Mouse (Mus musculus) heart, embryonic 12.5 days (tissue): ENCODE data around the gene Zfp771. TPM values are rescaled to one million over a fixed set of nuclear protein-coding genes. Genes with fewer than 3 reads are reported as not detected.
A peak's percentile ranks its signal among the peaks of the same experiment; 100 is the strongest.

ENCODE experiments used
- ATAC-seq: fragments of 200-750 bp; cut with Nextera tagmentation; 2 replicates; pipeline ENCODE4 v1.8.0; 2017; ENCODE audit warnings: moderate TSS enrichment, moderate library complexity; ENCODE audit not compliant: insufficient number of reproducible peaks, low FRiP score
- H3K27ac ChIP-seq: fragments of 300-500 bp; sonication (generic); 2 replicates; pipeline ENCODE4 v1.5.1; 2016; ENCODE audit warnings: mild to moderate bottlenecking, moderate library complexity; ENCODE audit not compliant: poor library complexity, severe bottlenecking
- H3K27me3 ChIP-seq: fragments of 300-500 bp; sonication (generic); replicated peaks from 2 replicates; pipeline ENCODE4 v1.6.1; 2016; ENCODE audit warnings: mild to moderate bottlenecking, moderate library complexity
- H3K36me3 ChIP-seq: fragments of 300-500 bp; sonication (generic); 2 replicates; pipeline ENCODE4 v1.6.1; 2016; ENCODE audit warnings: mild to moderate bottlenecking, moderate library complexity
- H3K4me1 ChIP-seq: fragments of 300-500 bp; sonication (generic); replicated peaks from 2 replicates; pipeline ENCODE4 v1.6.1; 2016; ENCODE audit warnings: mild to moderate bottlenecking
- H3K4me2 ChIP-seq: fragments of 300-500 bp; sonication (generic); 2 replicates; pipeline ENCODE4 v1.6.1; 2016; ENCODE audit warnings: mild to moderate bottlenecking, moderate library complexity
- H3K4me3 ChIP-seq: fragments of 300-500 bp; sonication (generic); 2 replicates; pipeline ENCODE4 v1.5.1; 2016; ENCODE audit warnings: mild to moderate bottlenecking
- H3K9ac ChIP-seq: fragments of 300-500 bp; sonication (generic); 2 replicates; pipeline ENCODE4 v1.6.1; 2016; ENCODE audit warnings: mild to moderate bottlenecking, moderate library complexity
- H3K9me3 ChIP-seq: fragments of 300-500 bp; sonication (generic); replicated peaks from 2 replicates; pipeline ENCODE4 v1.6.1; 2016; ENCODE audit warnings: mild to moderate bottlenecking, moderate library complexity
- WGBS: fragments of 180-500 bp; shearing (Covaris S2); methylation state at CpG from one replicate; pipeline ENCODE4 v1.1.7; 2016; 5-methylcytosine and 5-hydroxymethylcytosine counted together
- polyA plus RNA-seq: library from polyadenylated mRNA; unstranded; fragments of >200 nt; fragmentation: Nextera tagmentation; extraction: Ambion mirVana; gene quantifications from 2 replicates; pipeline ENCODE4 v1.2.1, GENCODE M21; 2016

Gene Zfp771
- 32.7 and 34.4 TPM in 2 replicates for polyA plus RNA-seq

GRCm38 (mm10) chr7:127243870-127244657 lies at the start of gene Zfp771:
Gene Zfp771 (plus strand): TSS chr7:127244274.
- under 1% methylated on average over 53 of the region's 56 CpGs for WGBS
- Histone ChIP-seq H3K9me3 (no peaks in the 10 kb centered on the region), H3K4me2 (peak within 1 kb of the TSS; percentile 93), H3K36me3 (peaks cover 17% of the 10 kb centered on the region), H3K4me1 (peaks cover 24% of the 10 kb centered on the region), H3K4me3 (peak within 1 kb of the TSS; percentile 83), H3K27ac (peak within 1 kb of the TSS; percentile 92), H3K27me3 (no peaks in the 10 kb centered on the region), H3K9ac (peak within 1 kb of the TSS; percentile 91)
- ATAC-seq: peak; percentile 97

- Histone ChIP-seq H3K36me3 (peaks cover 68% of the 10 kb centered on the region), H3K4me1 (peaks cover 20% of the 10 kb centered on the region), H3K27me3 (no peaks in the 10 kb centered on the region), H3K4me3 (peak overlapping the region; percentile 86), H3K4me2 (peak overlapping the region; percentile 85), H3K27ac (peak overlapping the region; percentile 90; the same call in 1 of the 2 replicates), H3K9me3 (no peaks in the 10 kb centered on the region), H3K9ac (peak overlapping the region; percentile 85)
- ATAC-seq: no peak
- 72% methylated on average over 7 of the region's 7 CpGs for WGBS
Measured at GRCm38 (mm10) chr7:127194633-127195029, 49.4 kb upstream of the Zfp771 start.

GRCm38 (mm10) chr7:127195544-127196295 lies 48.4 kb upstream of the Zfp771 start, which contains the start of gene Cd2bp2:
Gene Cd2bp2 (minus strand): TSS chr7:127196050.
- Histone ChIP-seq H3K4me1 (peaks cover 20% of the 10 kb centered on the region), H3K27ac (peak within 1 kb of the TSS; percentile 90), H3K27me3 (no peaks in the 10 kb centered on the region), H3K4me2 (peak within 1 kb of the TSS; percentile 85), H3K36me3 (peaks cover 79% of the 10 kb centered on the region), H3K9ac (peak within 1 kb of the TSS; percentile 85), H3K4me3 (peak within 1 kb of the TSS; percentile 86), H3K9me3 (no peaks in the 10 kb centered on the region)
- peak; percentile 93 for ATAC-seq
- under 1% methylated on average over 51 of the region's 51 CpGs for WGBS

- peak overlapping the region; percentile 85 for H3K4me2 ChIP-seq
- peaks cover 20% of the 10 kb centered on the region for H3K4me1 ChIP-seq
- no peaks in the 10 kb centered on the region for H3K9me3 ChIP-seq
- H3K27me3 ChIP-seq: no peaks in the 10 kb centered on the region
- no peak for ATAC-seq
- H3K27ac ChIP-seq: peak overlapping the region; percentile 62
- WGBS: 52% methylated on average over 11 of the region's 11 CpGs
- peak overlapping the region; percentile 86 for H3K4me3 ChIP-seq
- H3K9ac ChIP-seq: peak overlapping the region; percentile 76
- peaks cover 81% of the 10 kb centered on the region for H3K36me3 ChIP-seq
Measured at GRCm38 (mm10) chr7:127196484-127196883, 47.6 kb upstream of the Zfp771 start.

GRCm38 (mm10) chr7:127206606-127207005 lies 37.5 kb upstream of the Zfp771 start:
- Histone ChIP-seq H3K4me3 (peak overlapping the region; percentile 98), H3K9ac (peak overlapping the region; percentile 99), H3K36me3 (peaks cover 31% of the 10 kb centered on the region), H3K9me3 (no peaks in the 10 kb centered on the region), H3K4me2 (peak overlapping the region; percentile 99), H3K27ac (0 out of 2 replicates have a peak overlapping the region, but pooled peaks have one; percentile 92), H3K27me3 (no peaks in the 10 kb centered on the region), H3K4me1 (peaks cover 38% of the 10 kb centered on the region)
- WGBS: 45% methylated on average over 2 of the region's 2 CpGs
- no peak for ATAC-seq

- H3K4me2 ChIP-seq: peak overlapping the region; percentile 99
- no peaks in the 10 kb centered on the region for H3K27me3 ChIP-seq
- ATAC-seq: 0 out of 2 replicates have a peak, but pooled peaks have one; percentile 3
- H3K9ac ChIP-seq: peak overlapping the region; percentile 99
- H3K27ac ChIP-seq: peak overlapping the region; percentile 92
- under 1% methylated on average over 51 of the region's 53 CpGs for WGBS
- peaks cover 23% of the 10 kb centered on the region for H3K36me3 ChIP-seq
- H3K9me3 ChIP-seq: no peaks in the 10 kb centered on the region
- peaks cover 38% of the 10 kb centered on the region for H3K4me1 ChIP-seq
- H3K4me3 ChIP-seq: peak overlapping the region; percentile 98
Measured at GRCm38 (mm10) chr7:127207374-127208294, 36.4 kb upstream of the Zfp771 start.

- ATAC-seq: peak; percentile 68
- peak within 1 kb of the TSS; percentile 92 for H3K27ac ChIP-seq
- H3K36me3 ChIP-seq: peaks cover 17% of the 10 kb centered on the region
- WGBS: under 1% methylated on average over 28 of the region's 44 CpGs
- H3K9me3 ChIP-seq: no peaks in the 10 kb centered on the region
- peak within 1 kb of the TSS; percentile 98 for H3K4me3 ChIP-seq
- no peaks in the 10 kb centered on the region for H3K27me3 ChIP-seq
- H3K4me1 ChIP-seq: peaks cover 38% of the 10 kb centered on the region
- peak within 1 kb of the TSS; percentile 99 for H3K9ac ChIP-seq
- H3K4me2 ChIP-seq: peak within 1 kb of the TSS; percentile 99
Measured at GRCm38 (mm10) chr7:127208295-127208552, 35.9 kb upstream of the Zfp771 start, which contains the start of gene Tbc1d10b. Gene Tbc1d10b (minus strand): TSS chr7:127208468.

- Histone ChIP-seq H3K36me3 (peaks cover 11% of the 10 kb centered on the region), H3K4me3 (peak within 1 kb of the TSS; percentile 98), H3K4me2 (peak within 1 kb of the TSS; percentile 99), H3K27ac (peak within 1 kb of the TSS; percentile 92), H3K9me3 (no peaks in the 10 kb centered on the region), H3K27me3 (no peaks in the 10 kb centered on the region), H3K9ac (peak within 1 kb of the TSS; percentile 99), H3K4me1 (peaks cover 38% of the 10 kb centered on the region)
- under 1% methylated on average over 43 of the region's 44 CpGs for WGBS
- ATAC-seq: peak; percentile 92
Measured at GRCm38 (mm10) chr7:127208553-127209438, 35.3 kb upstream of the Zfp771 start, which contains the start of gene Mylpf. Gene Mylpf (plus strand): TSS chr7:127208890.

GRCm38 (mm10) chr7:127209851-127210250 lies 34.2 kb upstream of the Zfp771 start:
- H3K36me3 ChIP-seq: peaks cover 6% of the 10 kb centered on the region
- H3K27me3 ChIP-seq: no peaks in the 10 kb centered on the region
- H3K9ac ChIP-seq: no peak overlapping the region
- ATAC-seq: no peak
- no peak overlapping the region for H3K27ac ChIP-seq
- H3K4me3 ChIP-seq: no peak overlapping the region
- H3K9me3 ChIP-seq: no peaks in the 10 kb centered on the region
- H3K4me2 ChIP-seq: peak overlapping the region; percentile 99; the same call in 1 of the 2 replicates
- WGBS: 77% methylated on average over 5 of the region's 5 CpGs
- H3K4me1 ChIP-seq: peaks cover 42% of the 10 kb centered on the region

GRCm38 (mm10) chr7:127210266-127210665 lies 33.8 kb upstream of the Zfp771 start:
- Histone ChIP-seq H3K36me3 (peaks cover 2% of the 10 kb centered on the region), H3K4me1 (peaks cover 43% of the 10 kb centered on the region), H3K27ac (no peak overlapping the region), H3K9me3 (no peaks in the 10 kb centered on the region), H3K4me2 (no peak overlapping the region), H3K4me3 (no peak overlapping the region), H3K27me3 (no peaks in the 10 kb centered on the region), H3K9ac (no peak overlapping the region)
- no peak for ATAC-seq
- 84% methylated on average over 4 of the region's 4 CpGs for whole genome bisulfite sequencing
